Mouse (Mus musculus): ENCODE measurements at regions not wholly inside any gene's neighbourhood (a gene's known extent, or its start where the extent isn't known, plus 50 kb on each side); places are given as distances from the start of the nearest gene placed in this dataset.
A peak's percentile ranks its signal among the peaks of the same experiment; 100 is the strongest.

GRCm38 (mm10) chr12:107844631-107845030 is 158.8 kb downstream of the Bcl11b start:
- Histone ChIP-seq H3K9me3 (ENCODE audit: control insufficient read depth, low read length) (no peaks in the 10 kb centered on the region), H3K4me1 (replicated peaks; ENCODE audit: control insufficient read depth, insufficient read depth) (no peaks in the 10 kb centered on the region), H3K27ac (replicated peaks) (no peak overlapping the region), H3K4me3 (ENCODE audit: low read depth, low read length) (no peak overlapping the region), H3K27me3 (ENCODE audit: control insufficient read depth, insufficient read depth, low read length) (no peaks in the 10 kb centered on the region), H3K9ac (ENCODE audit: low read length) (no peak overlapping the region), H3K4me2 (replicated peaks; ENCODE audit: low read depth) (no peak overlapping the region), H3K36me3 (ENCODE audit: control insufficient read depth, insufficient read depth, low read length) (no peaks in the 10 kb centered on the region)
- 88% methylated on average over 5 of the region's 5 CpGs for WGBS
- ATAC-seq (ENCODE audit: low FRiP score, low TSS enrichment) (no peak), DNase-seq (ENCODE audit: low spot score) (no peak)
- TF ChIP-seq CTCF (IDR thresholded peaks at IDR 0.05; ENCODE audit: low read depth) (no peak), EP300 (optimal IDR thresholded peaks at IDR 0.05) (no peak)

GRCm38 (mm10) chr12:107850591-107850990 is 152.8 kb downstream of the Bcl11b start:
- DNase-seq (ENCODE audit: low spot score), result no peak
- 84% methylated on average over 7 of the region's 7 CpGs for WGBS
- Histone ChIP-seq H3K9me3 (ENCODE audit: control insufficient read depth, low read length) (no peaks in the 10 kb centered on the region), H3K27ac (replicated peaks) (no peak overlapping the region), H3K36me3 (ENCODE audit: control insufficient read depth, insufficient read depth, low read length) (no peaks in the 10 kb centered on the region), H3K9ac (ENCODE audit: low read length) (no peak overlapping the region), H3K4me2 (replicated peaks; ENCODE audit: low read depth) (no peak overlapping the region), H3K27me3 (ENCODE audit: control insufficient read depth, insufficient read depth, low read length) (no peaks in the 10 kb centered on the region), H3K4me3 (ENCODE audit: low read depth, low read length) (no peak overlapping the region), H3K4me1 (replicated peaks; ENCODE audit: control insufficient read depth, insufficient read depth) (no peaks in the 10 kb centered on the region; the same call in 1 of the 2 replicates)
- no peak for ATAC-seq (ENCODE audit: low FRiP score, low TSS enrichment)
- no peak for TF ChIP-seq EP300 (optimal IDR thresholded peaks at IDR 0.05)
- TF ChIP-seq CTCF (IDR thresholded peaks at IDR 0.05; ENCODE audit: low read depth), result no peak

GRCm38 (mm10) chr12:107852921-107853320 is 150.5 kb downstream of the Bcl11b start:
- Histone ChIP-seq H3K4me3 (ENCODE audit: low read depth, low read length) (no peak overlapping the region), H3K27me3 (ENCODE audit: control insufficient read depth, insufficient read depth, low read length) (no peaks in the 10 kb centered on the region), H3K27ac (replicated peaks) (no peak overlapping the region), H3K9me3 (ENCODE audit: control insufficient read depth, low read length) (no peaks in the 10 kb centered on the region), H3K4me2 (replicated peaks; ENCODE audit: low read depth) (no peak overlapping the region), H3K4me1 (replicated peaks; ENCODE audit: control insufficient read depth, insufficient read depth) (peaks cover 2% of the 10 kb centered on the region; the same call in 1 of the 2 replicates), H3K9ac (ENCODE audit: low read length) (no peak overlapping the region), H3K36me3 (ENCODE audit: control insufficient read depth, insufficient read depth, low read length) (no peaks in the 10 kb centered on the region)
- WGBS, result 40% methylated on average over 7 of the region's 7 CpGs
- no peak for DNase-seq (ENCODE audit: low spot score)
- no peak for ATAC-seq (ENCODE audit: low FRiP score, low TSS enrichment)
- TF ChIP-seq CTCF (IDR thresholded peaks at IDR 0.05; ENCODE audit: low read depth) (no peak), EP300 (optimal IDR thresholded peaks at IDR 0.05) (no peak)

GRCm38 (mm10) chr12:107855547-107855946 is 147.9 kb downstream of the Bcl11b start:
- Histone ChIP-seq H3K27ac (replicated peaks) (no peak overlapping the region), H3K4me2 (replicated peaks; ENCODE audit: low read depth) (no peak overlapping the region), H3K36me3 (ENCODE audit: control insufficient read depth, insufficient read depth, low read length) (no peaks in the 10 kb centered on the region), H3K9me3 (ENCODE audit: control insufficient read depth, low read length) (no peaks in the 10 kb centered on the region), H3K27me3 (ENCODE audit: control insufficient read depth, insufficient read depth, low read length) (no peaks in the 10 kb centered on the region), H3K9ac (ENCODE audit: low read length) (no peak overlapping the region), H3K4me3 (ENCODE audit: low read depth, low read length) (no peak overlapping the region), H3K4me1 (replicated peaks; ENCODE audit: control insufficient read depth, insufficient read depth) (peaks cover 2% of the 10 kb centered on the region; the same call in 1 of the 2 replicates)
- TF ChIP-seq CTCF (IDR thresholded peaks at IDR 0.05; ENCODE audit: low read depth), result no peak
- TF ChIP-seq EP300 (optimal IDR thresholded peaks at IDR 0.05), result no peak
- ATAC-seq (ENCODE audit: low FRiP score, low TSS enrichment) (no peak), DNase-seq (ENCODE audit: low spot score) (no peak)
- WGBS, result 56% methylated on average over 4 of the region's 4 CpGs

GRCm38 (mm10) chr12:107856421-107857043 is 146.9 kb downstream of the Bcl11b start:
- Histone ChIP-seq H3K27ac (replicated peaks) (peak overlapping the region; percentile 49; the same call in 1 of the 2 replicates), H3K9me3 (ENCODE audit: control insufficient read depth, low read length) (no peaks in the 10 kb centered on the region), H3K36me3 (ENCODE audit: control insufficient read depth, insufficient read depth, low read length) (no peaks in the 10 kb centered on the region), H3K9ac (ENCODE audit: low read length) (no peak overlapping the region), H3K27me3 (ENCODE audit: control insufficient read depth, insufficient read depth, low read length) (no peaks in the 10 kb centered on the region), H3K4me2 (replicated peaks; ENCODE audit: low read depth) (no peak overlapping the region), H3K4me1 (replicated peaks; ENCODE audit: control insufficient read depth, insufficient read depth) (peaks cover 2% of the 10 kb centered on the region; the same call in 1 of the 2 replicates), H3K4me3 (ENCODE audit: low read depth, low read length) (no peak overlapping the region)
- TF ChIP-seq EP300 (optimal IDR thresholded peaks at IDR 0.05), result no peak
- TF ChIP-seq CTCF (IDR thresholded peaks at IDR 0.05; ENCODE audit: low read depth), result no peak
- 43% methylated on average over 6 of the region's 6 CpGs for WGBS
- ATAC-seq (ENCODE audit: low FRiP score, low TSS enrichment), result peak; percentile 50
- DNase-seq (ENCODE audit: low spot score), result peak; percentile 40

- WGBS, result 44% methylated on average over 10 of the region's 10 CpGs
- TF ChIP-seq CTCF (IDR thresholded peaks at IDR 0.05; ENCODE audit: low read depth) (no peak), EP300 (optimal IDR thresholded peaks at IDR 0.05) (no peak)
- Histone ChIP-seq H3K27ac (replicated peaks) (no peak overlapping the region), H3K9me3 (ENCODE audit: control insufficient read depth, low read length) (no peaks in the 10 kb centered on the region), H3K36me3 (ENCODE audit: control insufficient read depth, insufficient read depth, low read length) (no peaks in the 10 kb centered on the region), H3K4me1 (replicated peaks; ENCODE audit: control insufficient read depth, insufficient read depth) (peaks cover 2% of the 10 kb centered on the region; the same call in 1 of the 2 replicates), H3K27me3 (ENCODE audit: control insufficient read depth, insufficient read depth, low read length) (no peaks in the 10 kb centered on the region), H3K4me2 (replicated peaks; ENCODE audit: low read depth) (no peak overlapping the region), H3K4me3 (ENCODE audit: low read depth, low read length) (no peak overlapping the region), H3K9ac (ENCODE audit: low read length) (no peak overlapping the region)
- ATAC-seq (ENCODE audit: low FRiP score, low TSS enrichment) (no peak), DNase-seq (ENCODE audit: low spot score) (no peak)
Observed at GRCm38 (mm10) chr12:107858536-107859280, 144.7 kb downstream of the Bcl11b start.

Data from stomach, postnatal 0 days (tissue).